Mouse (Mus musculus) C2C12 (cell line): ENCODE measurements around the gene Ppp1r8. TPM values are rescaled to one million over a fixed set of nuclear protein-coding genes. Genes with fewer than 3 reads are reported as not detected.

Experiments used
- H3K27me3 ChIP-seq: one replicate; pipeline ENCODE4 v1.6.1; 2011; ENCODE audit not compliant: control insufficient read depth, insufficient read depth, insufficient read length
- H3K36me3 ChIP-seq: one replicate; pipeline ENCODE4 v1.6.1; 2011; ENCODE audit not compliant: control insufficient read depth, insufficient read depth
- H3K4me3 ChIP-seq: one replicate; pipeline ENCODE4 v1.5.1; 2011; ENCODE audit warnings: mild to moderate bottlenecking, control low read depth; ENCODE audit not compliant: poor library complexity, insufficient read depth, severe bottlenecking
- H3K79me2 ChIP-seq: one replicate; pipeline ENCODE4 v1.6.1; 2011; ENCODE audit not compliant: control insufficient read depth, insufficient read depth
- H3K79me3 ChIP-seq: one replicate; pipeline ENCODE4 v1.6.1; 2011; ENCODE audit warnings: low read depth, control low read depth
- H3ac ChIP-seq: one replicate; pipeline ENCODE3; 2011; ENCODE audit warnings: low read depth; ENCODE audit not compliant: control insufficient read depth, insufficient read length
- CEBPB ChIP-seq: IDR thresholded peaks from one replicate; pipeline ENCODE4 v1.6.1; 2011; ENCODE audit warnings: low read depth, mild to moderate bottlenecking, control low read depth, moderate library complexity
- CTCF ChIP-seq: IDR thresholded peaks from one replicate; pipeline ENCODE4 v1.5.1; 2011; ENCODE audit not compliant: control insufficient read depth, insufficient read depth, insufficient read length
- FOSL1 ChIP-seq: IDR thresholded peaks from one replicate; pipeline ENCODE4 v1.8.0; 2011; ENCODE audit warnings: mild to moderate bottlenecking, low read length; ENCODE audit not compliant: poor library complexity, insufficient read depth, severe bottlenecking
- MAX ChIP-seq: IDR thresholded peaks from one replicate; pipeline ENCODE4 v1.6.1; 2011; ENCODE audit warnings: mild to moderate bottlenecking, control low read depth
- MYOD1 ChIP-seq: IDR thresholded peaks from one replicate; pipeline ENCODE4 v1.6.1; 2011; ENCODE audit warnings: low read depth; ENCODE audit not compliant: control insufficient read depth, insufficient read length
- MYOG ChIP-seq: IDR thresholded peaks from one replicate; pipeline ENCODE4 v1.6.1; 2011; ENCODE audit not compliant: control insufficient read depth, insufficient read length; ENCODE audit errors: extremely low read depth
- USF1 ChIP-seq: IDR thresholded peaks from one replicate; pipeline ENCODE4 v1.6.1; 2011; ENCODE audit warnings: low read depth, mild to moderate bottlenecking, control low read depth, moderate library complexity
- polyA plus RNA-seq: library from polyadenylated mRNA; unstranded; fragments of >200 nt; fragmentation: generic; extraction: Trizol; gene quantifications from one replicate; pipeline ENCODE4 v1.2.1, GENCODE M21; 2012; ENCODE audit warnings: missing spikeins

The Ppp1r8 gene
- polyA plus RNA-seq, 1 experiment = 81.7 TPM

- Histone ChIP-seq H3K36me3 (no peaks in the 10 kb centered on the region), H3K79me3 (no peaks in the 10 kb centered on the region), H3K4me3 (no peak overlapping the region), H3K79me2 (no peaks in the 10 kb centered on the region), H3ac (no peak overlapping the region), H3K27me3 (peaks cover 11% of the 10 kb centered on the region)
- TF ChIP-seq CTCF = no peak
- no peak for TF ChIP-seq USF1
- TF ChIP-seq MAX = no peak
Measured at GRCm38 (mm10) chr4:132789731-132790130, 53.2 kb downstream of the Ppp1r8 start.

- H3K79me3 ChIP-seq = no peaks in the 10 kb centered on the region
- no peak for TF ChIP-seq FOSL1
- TF ChIP-seq USF1 = no peak
- no peak for TF ChIP-seq MYOD1
- TF ChIP-seq CTCF = no peak
- TF ChIP-seq MAX = no peak
Measured at GRCm38 (mm10) chr4:132785228-132785627, 57.7 kb downstream of the Ppp1r8 start.

GRCm38 (mm10) chr4:132783732-132784131 lies 59.2 kb downstream of the Ppp1r8 start:
- Histone ChIP-seq H3K79me2 (no peaks in the 10 kb centered on the region), H3K79me3 (no peaks in the 10 kb centered on the region), H3K36me3 (peaks cover 15% of the 10 kb centered on the region), H3K27me3 (no peaks in the 10 kb centered on the region), H3ac (no peak overlapping the region), H3K4me3 (no peak overlapping the region)
- no peak for TF ChIP-seq FOSL1
- no peak for TF ChIP-seq CEBPB
- TF ChIP-seq MAX = no peak
- no peak for TF ChIP-seq CTCF
- TF ChIP-seq MYOG = no peak
- no peak for TF ChIP-seq USF1
- TF ChIP-seq MYOD1 = no peak

More at GRCm38 (mm10) chr4:132785228-132785627, 57.7 kb downstream of the Ppp1r8 start:
- no peaks in the 10 kb centered on the region for H3K27me3 ChIP-seq
- H3K79me2 ChIP-seq = no peaks in the 10 kb centered on the region
- H3K36me3 ChIP-seq = peaks cover 6% of the 10 kb centered on the region
- H3K4me3 ChIP-seq = no peak overlapping the region
- no peak overlapping the region for H3ac ChIP-seq

GRCm38 (mm10) chr4:132780288-132780687 lies 62.7 kb downstream of the Ppp1r8 start:
- Histone ChIP-seq H3ac (no peak overlapping the region), H3K4me3 (no peak overlapping the region), H3K79me2 (no peaks in the 10 kb centered on the region), H3K27me3 (no peaks in the 10 kb centered on the region), H3K36me3 (peaks cover 47% of the 10 kb centered on the region), H3K79me3 (no peaks in the 10 kb centered on the region)
- no peak for TF ChIP-seq CEBPB
- TF ChIP-seq CTCF = no peak
- TF ChIP-seq USF1 = no peak
- TF ChIP-seq MYOG = no peak
- TF ChIP-seq MYOD1 = no peak
- TF ChIP-seq FOSL1 = no peak
- TF ChIP-seq MAX = no peak

- no peaks in the 10 kb centered on the region for H3K27me3 ChIP-seq
- H3ac ChIP-seq = no peak overlapping the region
- H3K4me3 ChIP-seq = no peak overlapping the region
- H3K79me3 ChIP-seq = no peaks in the 10 kb centered on the region
- peaks cover 63% of the 10 kb centered on the region for H3K36me3 ChIP-seq
- no peaks in the 10 kb centered on the region for H3K79me2 ChIP-seq
- no peak for TF ChIP-seq MYOG
Measured at GRCm38 (mm10) chr4:132778562-132779201, 64.3 kb downstream of the Ppp1r8 start.

Other genes starting within 250 kb of the Ppp1r8 start
- 23.0 TPM for gene Eya3, start 204.2 kb downstream of the Ppp1r8 start, polyA plus RNA-seq
- 4.7 TPM for gene Xkr8, start 110.6 kb downstream of the Ppp1r8 start, polyA plus RNA-seq
- gene Smpdl3b, start 85.9 kb downstream of the Ppp1r8 start, polyA plus RNA-seq = 21.4 TPM
- gene Rpa2, start 74.8 kb downstream of the Ppp1r8 start, polyA plus RNA-seq = 63.9 TPM
- gene Themis2, start 46.8 kb downstream of the Ppp1r8 start, polyA plus RNA-seq = not detected
- 19.2 TPM for gene Stx12, start 41.3 kb upstream of the Ppp1r8 start, polyA plus RNA-seq
- 15.5 TPM for gene Fam76a, start 79.4 kb upstream of the Ppp1r8 start, polyA plus RNA-seq
- 0.01 TPM for gene Fgr, start 130.9 kb upstream of the Ppp1r8 start, polyA plus RNA-seq
- 27.9 TPM for gene Ahdc1, start 168.1 kb upstream of the Ppp1r8 start, polyA plus RNA-seq